In genomic region chr13:89607399-89607798, GRCm38 (mm10) we compare ENCODE assay signal across 31 mouse cellular contexts.
DNase-seq lines count a peak whose midpoint lies in the region; ATAC-seq and TF ChIP-seq lines count a peak whose summit lies in the region.
"Had no signal": no experiment of that assay in that cellular context is flagged by ENCODE, and none has a peak within 500 bp of the region (broad histone marks: within the 10 kb centered on the region; RNA-seq: fewer than 3 reads in every experiment).

No protein-coding gene starts in this region.

- H3K4me2 ChIP-seq in forebrain, embryonic 14.5 days (ENCODE audit: low read length) = no peak overlapping the region
- H3K4me2 ChIP-seq: heart, embryonic 12.5 days; hindbrain, embryonic 14.5 days; limb, embryonic 15.5 days; liver, embryonic 13.5 days; midbrain, embryonic 13.5 days had no signal

- no peak for DNase-seq in left cerebral cortex, adult 2 months (ENCODE audit: extremely low spot score in 1 of 2, low spot score in 2 of 2)
- no peak for DNase-seq in left cerebral cortex, postnatal 10 days (ENCODE audit: extremely low spot score in 1 of 2, low spot score in 2 of 2)
- peak; percentile 76 for DNase-seq in forebrain, embryonic 14.5 days (ENCODE audit: low spot score)
- DNase-seq in cerebellum, postnatal 25 days = no peak
- DNase-seq in urinary bladder, adult 18-20 months (ENCODE audit: low spot score in 2 of 2) = no peak
- DNase-seq in natural killer cell, adult 2 months (ENCODE audit: low spot score in 2 of 2) = no peak
- DNase-seq: adrenal gland, adult 8-10 months; cerebellum, adult 11 months; cerebellum, adult 9-10 months; heart, adult 2 months; heart, postnatal 4 days; kidney, adult 11 months; kidney, postnatal 25 days; liver, embryonic 13.5 days; lung, adult 18-20 months; right cerebral cortex, adult 18-20 months; thymus, adult 2 months; thymus, postnatal 36 days had no signal

- H3K9me3 ChIP-seq in forebrain, embryonic 14.5 days (replicated peaks; ENCODE audit: control insufficient read depth, low read length) = no peaks in the 10 kb centered on the region
- H3K9me3 ChIP-seq: heart, embryonic 12.5 days; limb, embryonic 10.5 days; limb, embryonic 15.5 days; liver, embryonic 13.5 days; midbrain, embryonic 13.5 days had no signal

- ATAC-seq in forebrain, embryonic 14.5 days = peak; percentile 82
- ATAC-seq: inflammation-experienced regulatory T-cells, adult 6 months; lung, postnatal 0 days; midbrain, embryonic 13.5 days had no signal

- no peaks in the 10 kb centered on the region for H3K4me1 ChIP-seq in cortical plate, adult 2 months (ENCODE audit: control insufficient read depth, insufficient read depth, low read length)
- H3K4me1 ChIP-seq in forebrain, embryonic 14.5 days (ENCODE audit: control insufficient read depth, insufficient read depth, low read length) = no peaks in the 10 kb centered on the region
- H3K4me1 ChIP-seq: heart, embryonic 12.5 days; limb, embryonic 10.5 days; limb, embryonic 15.5 days; liver, embryonic 13.5 days; midbrain, embryonic 13.5 days had no signal

- no peak for TF ChIP-seq CTCF in left cerebral cortex, adult 2 months (IDR thresholded peaks at IDR 0.05)
- no peak for TF ChIP-seq CTCF in cortical plate, adult 2 months (IDR thresholded peaks at IDR 0.05; ENCODE audit: extremely low read depth, insufficient read depth, low read length)

- peak overlapping the region; percentile 76 for H3K27ac ChIP-seq in left cerebral cortex, adult 2 months
- H3K27ac ChIP-seq in cortical plate, adult 2 months (ENCODE audit: insufficient read depth, low read length) = peak overlapping the region; percentile 74
- no peak overlapping the region for H3K27ac ChIP-seq in forebrain, embryonic 14.5 days (ENCODE audit: low read depth, low read length)
- H3K27ac ChIP-seq: heart, adult 2 months; hindbrain, embryonic 14.5 days; limb, embryonic 10.5 days; limb, embryonic 15.5 days; liver, embryonic 13.5 days; macrophage; midbrain, embryonic 13.5 days; stomach, postnatal 0 days had no signal

- no peak overlapping the region for H3K9ac ChIP-seq in forebrain, embryonic 14.5 days (ENCODE audit: low read length)
- H3K9ac ChIP-seq: heart, embryonic 12.5 days; hindbrain, embryonic 14.5 days; limb, embryonic 15.5 days; liver, embryonic 13.5 days; midbrain, embryonic 13.5 days had no signal

- WGBS in forebrain, embryonic 14.5 days = 7% methylated on average over 3 of the region's 3 CpGs

- no peaks in the 10 kb centered on the region for H3K27me3 ChIP-seq in forebrain, embryonic 14.5 days (replicated peaks; ENCODE audit: control insufficient read depth, insufficient read depth, low read length)
- H3K27me3 ChIP-seq: CH12.LX; heart, embryonic 12.5 days; limb, embryonic 15.5 days; liver, embryonic 13.5 days; midbrain, embryonic 13.5 days had no signal

- intact Hi-C loops in left cerebral cortex, adult 2 months (cut with DNase I) = no loop called here
- intact Hi-C loops in left cerebral cortex, postnatal 10 days (cut with DNase I) = no loop called here

- H3K4me3 ChIP-seq in left cerebral cortex, adult 2 months = no peak overlapping the region
- H3K4me3 ChIP-seq in cortical plate, adult 2 months (ENCODE audit: insufficient read depth, low read length) = no peak overlapping the region
- no peak overlapping the region for H3K4me3 ChIP-seq in forebrain, embryonic 14.5 days (ENCODE audit: low read depth, low read length)
- H3K4me3 ChIP-seq: erythroblast, embryonic 14.5 days; heart, adult 2 months; heart, embryonic 12.5 days; limb, embryonic 10.5 days; limb, embryonic 15.5 days; liver, embryonic 13.5 days; midbrain, embryonic 13.5 days had no signal

- TF ChIP-seq POLR2A in cortical plate, adult 2 months (IDR thresholded peaks at IDR 0.05; ENCODE audit: extremely low read depth, insufficient read depth, low read length) = no peak

- no peaks in the 10 kb centered on the region for H3K36me3 ChIP-seq in forebrain, embryonic 14.5 days (ENCODE audit: control insufficient read depth, insufficient read depth, low read length)
- H3K36me3 ChIP-seq: G1E; heart, embryonic 12.5 days; limb, embryonic 10.5 days; limb, embryonic 15.5 days; liver, embryonic 13.5 days; midbrain, embryonic 13.5 days had no signal
